Mouse (Mus musculus) myocyte (in vitro differentiated cells): ENCODE measurements at regions not wholly inside any gene's neighbourhood (a gene's known extent, or its start where the extent isn't known, plus 50 kb on each side); places are given as distances from the start of the nearest gene placed in this dataset.

Experiments used
- E2F4 ChIP-seq: IDR thresholded peaks from one replicate; pipeline ENCODE4 v1.6.1; 2011; ENCODE audit warnings: mild to moderate bottlenecking, control low read depth, moderate library complexity; ENCODE audit not compliant: insufficient read depth
- MAX ChIP-seq: IDR thresholded peaks from one replicate; pipeline ENCODE4 v1.6.1; 2011; ENCODE audit warnings: low read depth, mild to moderate bottlenecking, control low read depth
- MYOD1 ChIP-seq, 3 experiments: IDR thresholded peaks; one replicate each; pipeline ENCODE4 v1.6.1; 2011; ENCODE audit warnings: control low read depth in 2 of 3, low read depth in 2 of 3, mild to moderate bottlenecking in 2 of 3, moderate library complexity in 1 of 3; ENCODE audit not compliant: insufficient read length in 2 of 3, control insufficient read depth in 1 of 3
- POLR2A ChIP-seq: IDR thresholded peaks from one replicate; pipeline ENCODE4 v1.6.1; 2011; ENCODE audit warnings: low read depth, mild to moderate bottlenecking, control low read depth, moderate library complexity; ENCODE audit not compliant: insufficient read length

DNA sequence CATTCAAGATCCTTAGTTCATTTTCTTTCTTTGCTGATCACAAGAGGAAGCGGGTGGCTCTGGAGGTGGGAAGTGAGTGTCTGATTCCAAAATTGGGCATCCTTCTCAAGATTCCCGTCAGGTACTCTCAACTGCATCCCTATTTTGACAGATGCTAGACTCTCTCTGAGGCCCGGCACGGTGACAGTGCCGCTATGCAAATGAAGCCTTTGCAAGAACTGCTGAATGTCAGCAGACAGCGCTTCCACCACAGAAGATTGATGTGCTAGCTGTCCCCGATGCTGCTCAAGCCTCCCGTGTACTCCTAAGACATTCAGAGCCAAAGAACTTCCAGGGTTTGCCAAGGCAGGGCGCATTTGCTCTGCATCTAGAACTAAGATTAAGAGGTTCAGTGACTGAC lies 50.9 kb upstream of the Cpne4 start:
- no peak for TF ChIP-seq MAX
- no peak for TF ChIP-seq E2F4
- TF ChIP-seq POLR2A, result no peak
- TF ChIP-seq MYOD1 (IDR thresholded peaks at IDR 0.05; ENCODE audit: control insufficient read depth in 1 of 3, insufficient read length in 2 of 3, low read depth in 2 of 3), result no peak
